Mouse (Mus musculus) right cerebral cortex, adult 2 months (tissue): ENCODE measurements around the gene Galnt11.

Source experiments
- DNase-seq, 2 experiments: peaks; one replicate each; pipeline ENCODE4 v3.0.0; 2021 to 2022; ENCODE audit warnings: low spot score in 2 of 2

Gene Galnt11

DNA sequence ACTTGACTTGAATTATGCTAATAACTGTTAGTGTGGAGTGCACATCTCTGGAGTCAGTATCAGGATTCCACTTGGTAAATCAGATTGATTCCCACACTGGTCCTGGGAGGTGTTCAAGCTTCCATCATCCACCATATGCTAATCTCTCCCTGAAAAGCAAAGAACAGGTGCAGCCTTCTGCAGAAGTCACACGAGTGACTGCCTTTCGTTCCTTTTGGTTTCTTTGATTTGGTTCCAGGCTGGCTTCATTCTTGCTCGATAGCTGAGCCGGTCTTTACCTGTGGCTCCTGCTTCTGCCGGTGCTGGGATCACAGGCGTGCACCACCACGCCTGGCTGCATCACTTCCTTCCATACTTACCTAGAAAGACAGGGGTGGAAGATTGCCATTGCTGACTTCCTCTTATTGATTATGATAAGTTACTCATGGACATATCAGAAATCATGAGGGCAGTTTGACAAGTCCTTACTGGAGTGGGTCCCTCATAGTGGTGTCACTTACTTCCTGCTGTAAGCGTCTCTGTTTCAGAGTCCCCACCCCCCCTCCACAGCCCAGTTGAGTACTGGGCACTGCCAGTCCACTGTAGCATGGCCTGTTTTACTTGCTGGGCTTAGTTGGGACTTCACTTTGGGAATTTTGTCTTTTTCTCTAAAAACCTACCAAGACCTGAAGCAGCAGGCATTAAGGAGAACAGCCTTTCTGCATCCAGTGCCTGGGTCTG is 31.3 kb downstream of the Galnt11 start:
- DNase-seq, result no peak

DNA sequence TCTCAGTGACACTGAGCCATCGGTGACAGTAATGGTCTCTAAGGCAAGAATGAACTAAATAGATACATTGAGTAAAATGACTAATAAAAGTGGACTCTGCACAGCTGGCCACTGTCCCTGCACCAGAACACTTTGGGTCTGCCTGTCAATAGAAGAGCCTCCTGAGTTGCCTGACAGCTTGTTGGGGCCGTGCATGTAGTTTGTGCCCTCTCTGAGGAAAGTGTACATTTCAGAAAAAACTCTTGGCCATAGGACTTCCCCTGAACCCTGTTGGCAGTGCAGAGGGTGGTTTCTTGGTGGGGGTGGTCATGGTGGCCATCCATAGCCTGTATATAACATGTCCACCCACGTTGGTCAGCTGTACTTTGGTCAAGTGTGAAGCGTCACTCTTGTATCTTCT is 32.8 kb downstream of the Galnt11 start:
- DNase-seq, result no peak

DNA sequence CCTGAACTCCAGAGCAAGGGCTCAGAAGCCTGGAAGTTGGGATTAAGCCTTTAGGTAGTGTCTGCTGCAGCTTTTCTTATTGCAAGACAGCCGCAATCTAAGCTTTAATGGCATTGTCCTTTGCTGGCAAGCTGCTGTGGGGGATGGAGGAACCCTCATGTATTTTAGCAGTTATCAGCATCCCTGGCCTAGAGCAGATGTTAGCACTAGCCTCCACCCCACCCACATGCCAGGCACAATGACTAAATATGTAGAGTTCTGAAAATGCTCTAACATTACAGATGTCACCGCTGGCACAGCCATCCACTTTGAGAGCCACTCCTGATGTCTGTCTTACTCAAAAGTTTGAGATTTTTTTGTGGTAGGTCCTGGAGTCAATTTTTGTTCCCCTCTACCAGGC is 35.0 kb downstream of the Galnt11 start:
- peak; percentile 63 to 71 for DNase-seq

DNA sequence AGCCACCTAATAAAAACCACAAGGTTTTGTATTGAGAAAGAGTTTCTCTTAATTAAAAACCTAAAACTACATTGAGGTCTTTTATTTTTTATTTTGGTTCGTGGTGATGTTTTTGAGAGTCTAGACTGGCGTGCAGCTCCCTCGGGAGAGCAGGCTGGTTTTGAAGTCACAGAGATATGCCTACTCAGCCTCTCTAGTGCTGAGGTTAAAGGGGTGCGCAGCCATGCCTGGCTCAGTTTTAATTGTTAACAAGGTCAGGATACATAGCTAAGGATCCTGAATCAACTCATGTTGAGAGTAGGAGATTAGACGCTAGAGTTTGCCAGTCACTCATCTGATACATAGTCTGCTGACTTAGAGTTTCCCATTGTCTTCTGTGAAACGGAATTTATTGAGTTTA is 39.7 kb downstream of the Galnt11 start:
- no peak for DNase-seq

DNA sequence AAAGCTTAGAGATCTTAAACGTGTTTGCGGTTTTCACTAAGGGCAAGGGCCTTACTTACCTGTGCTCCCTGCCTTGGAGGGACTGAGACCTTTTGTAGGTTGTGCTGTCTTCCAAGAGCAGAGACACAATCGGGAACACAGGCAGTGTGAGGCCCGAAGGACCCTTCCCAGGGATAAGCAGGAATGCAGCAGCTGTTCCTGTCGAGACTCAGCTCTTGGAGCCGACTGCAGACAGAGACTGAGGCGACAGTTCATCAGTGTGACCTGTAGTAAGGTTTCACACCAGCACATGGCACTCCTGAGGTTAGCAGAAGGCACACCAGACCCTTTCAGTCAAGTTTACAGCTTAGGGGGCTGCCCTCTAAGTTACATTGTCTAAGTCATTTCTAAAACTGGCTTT is 40.6 kb downstream of the Galnt11 start:
- DNase-seq, result no peak

DNA sequence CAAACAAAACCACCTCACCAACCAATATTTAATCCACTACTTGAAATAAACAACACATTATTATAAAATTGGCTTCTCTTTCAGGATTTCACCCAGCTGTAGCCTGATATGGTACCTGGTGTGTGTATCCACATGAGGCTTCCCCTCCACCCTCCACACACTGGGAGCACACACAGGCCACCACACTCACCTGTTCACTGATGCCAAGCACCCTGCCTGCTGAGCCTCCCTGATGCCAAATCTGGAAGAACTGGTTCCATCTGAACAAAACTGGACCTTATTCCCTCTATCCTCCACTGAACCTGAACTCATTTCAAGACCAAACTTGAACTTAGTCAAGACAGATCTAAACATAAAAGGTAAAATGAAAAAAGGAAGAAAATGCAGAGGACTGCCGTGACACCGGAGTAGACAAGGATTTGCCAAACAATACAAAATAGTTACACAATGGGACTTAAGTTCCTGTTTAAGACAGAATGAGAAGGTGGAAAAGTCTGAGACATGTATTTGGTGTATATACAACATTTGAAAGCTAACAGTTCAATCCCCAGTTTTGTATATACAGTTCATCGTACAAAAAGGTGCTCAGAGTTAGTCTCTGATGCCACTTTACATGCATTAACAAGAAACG is 46.7 kb downstream of the Galnt11 start:
- no peak for DNase-seq

DNA sequence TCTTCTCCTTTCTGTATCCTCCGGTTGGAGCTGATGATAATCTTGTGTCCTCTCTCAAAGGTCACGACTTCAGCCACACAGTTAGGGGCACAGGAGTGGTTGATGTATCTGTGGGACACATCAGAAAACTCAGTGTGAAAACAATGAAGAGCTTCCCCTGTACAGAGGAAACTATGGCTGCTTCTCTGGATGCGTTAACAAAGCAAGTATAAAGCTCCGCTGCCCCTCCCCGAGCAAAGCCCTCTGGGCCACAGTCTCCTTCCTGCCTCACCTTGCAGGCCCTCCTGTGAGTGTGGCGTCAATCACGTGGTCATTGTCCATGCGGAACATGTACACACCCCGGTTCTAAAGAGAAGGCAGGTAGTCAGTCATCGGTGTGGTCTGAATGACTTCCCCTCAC is 53.9 kb downstream of the Galnt11 start:
- no peak for DNase-seq

DNA sequence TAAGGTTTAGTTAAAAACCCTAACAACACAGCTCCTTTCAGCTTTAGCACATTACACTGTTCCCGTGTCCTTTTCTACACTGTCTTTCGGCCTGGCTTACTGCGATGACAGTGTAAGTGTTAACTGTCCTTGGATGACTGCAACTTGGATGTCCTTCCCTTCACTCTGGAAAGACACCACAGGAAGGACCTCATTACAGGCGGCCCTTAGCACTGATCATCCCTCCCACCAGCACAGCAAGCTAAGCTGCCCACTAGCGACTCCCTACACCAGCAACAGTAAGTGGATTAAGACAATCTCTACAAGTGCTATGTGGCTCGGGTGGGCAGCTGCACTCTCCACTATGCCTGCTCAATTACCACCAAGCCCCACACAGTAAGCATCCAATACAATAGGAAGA is 54.7 kb downstream of the Galnt11 start:
- no peak for DNase-seq

DNA sequence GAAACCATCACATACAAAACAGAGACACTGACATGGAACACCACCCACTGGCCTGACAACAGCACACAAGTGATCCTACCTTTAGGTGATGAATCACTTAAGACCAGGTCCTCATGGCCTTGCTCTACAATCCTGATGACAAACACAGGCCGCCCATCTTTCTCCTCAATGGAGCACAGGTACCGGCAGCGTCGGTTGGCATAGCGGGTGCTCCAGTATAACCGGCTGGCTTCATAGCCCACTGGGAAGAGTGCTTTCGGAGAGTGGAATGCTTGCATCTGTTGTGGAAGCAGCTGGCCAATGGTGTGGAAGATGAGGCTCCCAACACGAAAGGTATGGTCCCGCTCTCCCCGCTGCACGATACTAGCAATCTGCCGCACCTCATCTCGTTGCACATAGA is 62.3 kb downstream of the Galnt11 start:
- DNase-seq, result no peak

DNA sequence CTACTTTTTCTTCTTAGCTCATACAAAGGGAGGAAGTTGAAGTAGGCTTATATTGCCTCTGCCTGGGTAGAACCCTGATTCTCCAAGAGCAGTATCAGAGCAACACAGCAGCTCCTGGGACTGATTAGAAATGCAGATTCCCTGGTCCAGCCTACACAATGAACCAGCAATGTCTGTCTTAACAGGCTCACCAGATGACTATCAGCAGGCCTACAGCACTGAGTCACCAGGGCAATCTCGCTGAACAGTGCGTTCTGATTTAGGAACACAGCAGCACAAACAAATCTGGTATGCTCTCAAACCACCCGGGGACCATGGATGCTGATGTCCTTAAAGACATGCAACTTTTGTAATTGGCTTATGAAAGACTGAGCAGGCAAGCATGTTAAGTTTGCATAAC is 75.1 kb downstream of the Galnt11 start:
- DNase-seq, result peak; percentile 27 to 33

DNA sequence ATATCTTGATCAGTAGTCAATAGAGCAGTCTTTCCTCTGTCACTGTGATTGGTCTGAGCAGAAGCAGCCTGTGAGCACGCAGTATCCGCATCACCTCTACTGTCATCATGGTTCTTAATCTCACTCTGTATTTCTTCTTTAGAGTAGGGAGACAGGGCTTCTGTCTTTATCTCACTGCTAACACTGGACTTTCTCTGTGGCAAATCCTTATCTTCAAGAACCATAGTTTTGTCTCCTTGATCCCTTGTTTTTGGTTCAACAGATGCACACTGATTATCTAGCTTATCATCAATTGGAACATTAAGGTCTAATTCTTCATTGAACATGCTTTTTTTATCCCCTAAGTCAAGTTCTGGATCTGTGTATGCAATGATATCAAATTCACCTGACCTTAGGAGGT is 88.5 kb downstream of the Galnt11 start:
- DNase-seq, result no peak

DNA sequence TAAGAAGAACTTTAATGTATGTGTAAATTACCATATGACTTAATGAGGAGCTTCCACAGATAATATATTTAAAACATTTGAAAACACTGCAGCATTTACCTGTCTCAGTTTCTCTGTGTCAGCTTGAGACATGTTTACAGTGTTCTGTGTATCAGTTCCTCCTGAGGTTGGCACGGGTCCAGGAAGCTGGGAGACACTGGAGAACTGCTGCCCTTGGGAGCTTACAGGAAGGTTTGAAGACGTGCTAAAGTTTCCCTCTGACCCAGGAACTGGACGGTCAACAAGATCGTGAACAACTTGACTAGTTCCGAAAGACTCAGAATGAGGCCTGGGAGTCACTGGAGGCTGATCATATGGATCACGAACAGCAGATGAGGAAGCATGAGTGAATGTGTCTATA is 92.2 kb downstream of the Galnt11 start:
- no peak for DNase-seq
